Mouse (Mus musculus) intestine, embryonic 15.5 days (tissue): ENCODE data around the gene Otulin. TPM values are rescaled to one million over a fixed set of nuclear protein-coding genes. Genes with fewer than 3 reads are reported as not detected.

ENCODE experiments used
- ATAC-seq: fragments of 200-750 bp; cut with Nextera tagmentation; 2 replicates; pipeline ENCODE4 v1.8.0; 2017; ENCODE audit warnings: moderate TSS enrichment, moderate library complexity
- H3K27ac ChIP-seq: fragments of 300-500 bp; sonication (generic); 2 replicates; pipeline ENCODE4 v1.5.1; 2015; ENCODE audit warnings: mild to moderate bottlenecking, inconsistent platforms
- H3K27me3 ChIP-seq: fragments of 300-500 bp; sonication (generic); replicated peaks from 2 replicates; pipeline ENCODE4 v1.6.1; 2015; ENCODE audit warnings: inconsistent platforms
- H3K36me3 ChIP-seq: fragments of 300-500 bp; sonication (generic); 2 replicates; pipeline ENCODE4 v1.6.1; 2015; ENCODE audit warnings: inconsistent platforms
- H3K4me1 ChIP-seq: fragments of 300-500 bp; sonication (generic); replicated peaks from 2 replicates; pipeline ENCODE4 v1.6.1; 2015; ENCODE audit warnings: inconsistent platforms
- H3K4me2 ChIP-seq: fragments of 300-500 bp; sonication (generic); replicated peaks from 2 replicates; pipeline ENCODE4 v1.6.1; 2015; ENCODE audit warnings: mild to moderate bottlenecking, inconsistent platforms
- H3K4me3 ChIP-seq: fragments of 300-500 bp; sonication (generic); replicated peaks from 2 replicates; pipeline ENCODE4 v1.5.1; 2015; ENCODE audit warnings: inconsistent platforms
- H3K9ac ChIP-seq: fragments of 300-500 bp; sonication (generic); 2 replicates; pipeline ENCODE4 v1.6.1; 2015; ENCODE audit warnings: inconsistent platforms
- H3K9me3 ChIP-seq: fragments of 300-500 bp; sonication (generic); 2 replicates; pipeline ENCODE4 v1.6.1; 2016; ENCODE audit warnings: inconsistent platforms
- WGBS: fragments of 180-500 bp; shearing (Covaris S2); methylation state at CpG from one replicate; pipeline ENCODE4 v1.1.7; 2015; 5-methylcytosine and 5-hydroxymethylcytosine counted together
- polyA plus RNA-seq: library from polyadenylated mRNA; unstranded; fragments of >200 nt; fragmentation: Nextera tagmentation; extraction: Ambion mirVana; gene quantifications from 2 replicates; pipeline ENCODE4 v1.2.1, GENCODE M21; 2015

Otulin gene
- polyA plus RNA-seq, 1 experiment from 2014 or later: 31.3 TPM

DNA sequence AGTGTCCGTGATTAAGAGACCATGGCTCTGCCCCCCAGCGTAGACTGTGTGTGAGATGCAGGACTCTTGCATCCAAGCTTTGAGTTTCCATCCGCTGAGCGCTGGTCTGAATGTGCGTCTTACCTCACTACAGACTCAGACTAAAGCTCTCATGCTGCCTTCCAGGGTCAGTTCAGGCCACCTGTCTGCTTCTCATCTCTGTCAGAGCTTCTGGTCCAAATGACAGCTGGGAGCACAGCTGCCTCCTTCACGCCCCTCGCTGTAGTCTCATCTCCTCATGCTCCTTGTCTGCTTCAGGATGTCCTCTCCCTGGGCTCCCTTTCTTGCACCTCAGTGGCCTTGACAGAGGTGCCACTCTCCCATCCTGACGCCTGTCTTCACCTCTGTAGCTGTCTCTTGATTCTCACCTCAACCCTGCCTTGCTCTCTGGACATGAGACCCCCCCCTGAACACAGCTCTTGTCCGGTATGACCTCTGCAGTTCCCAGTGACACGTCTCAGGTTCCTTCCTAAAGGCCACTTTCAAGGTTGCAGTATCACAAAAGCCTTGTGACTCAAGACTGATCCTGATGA, 78.3 kb downstream of the Otulin start:
- WGBS: 58% methylated on average over 10 of the region's 10 CpGs
- H3K4me2 ChIP-seq: no peak overlapping the region

DNA sequence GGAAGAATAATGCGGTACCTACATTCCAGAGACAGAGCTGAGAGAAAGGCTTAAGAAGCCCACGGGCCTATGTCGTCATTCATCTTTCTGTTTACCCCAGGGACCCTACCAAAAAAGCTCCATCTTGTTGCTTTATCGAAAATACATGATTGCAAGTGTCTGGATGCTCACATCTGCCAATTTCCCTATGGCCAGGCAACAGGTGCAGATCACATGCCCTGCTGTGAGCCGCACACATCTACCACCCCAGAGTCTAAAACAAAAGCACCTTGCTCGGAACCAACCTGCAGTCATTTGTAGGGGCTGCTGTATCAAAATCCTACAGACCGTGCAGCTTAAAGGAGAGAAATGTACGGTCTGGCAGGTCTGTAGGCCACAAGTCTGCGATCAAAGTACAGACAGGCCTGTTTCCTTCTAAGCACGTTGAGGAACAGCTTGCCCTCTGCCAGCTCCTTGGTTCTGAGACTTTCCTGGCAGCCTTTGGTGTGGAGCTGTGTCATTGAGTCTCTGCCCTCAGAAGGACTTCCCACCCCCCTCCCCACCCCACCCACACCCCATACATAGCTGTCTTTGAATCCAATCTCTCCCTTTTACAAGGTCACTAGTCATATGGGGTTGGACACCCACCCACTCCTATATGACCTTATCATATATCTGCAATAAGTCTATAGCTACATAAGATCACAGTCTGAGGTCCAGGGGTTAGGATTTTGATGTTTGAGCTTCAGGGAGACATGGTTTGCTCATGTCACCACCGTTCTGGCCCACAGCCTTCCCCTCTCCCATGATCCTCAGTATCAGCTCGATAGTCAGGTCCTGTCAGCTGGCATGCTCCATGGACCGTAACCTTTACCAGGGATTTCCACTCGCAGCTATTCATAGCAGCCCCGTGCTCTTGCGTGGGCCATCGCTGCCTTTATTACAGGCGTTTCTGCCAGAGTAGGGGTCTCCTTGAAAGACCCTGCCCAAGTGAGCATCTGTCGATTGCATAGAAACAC, 79.1 kb downstream of the Otulin start:
- no peaks in the 10 kb centered on the region for H3K9me3 ChIP-seq
- no peak overlapping the region for H3K4me2 ChIP-seq
- ATAC-seq: no peak
- H3K36me3 ChIP-seq: no peaks in the 10 kb centered on the region
- H3K4me1 ChIP-seq: 0 out of 2 replicates have a peak, but pooled peaks cover 3% of the 10 kb centered on the region
- no peak overlapping the region for H3K4me3 ChIP-seq
- H3K9ac ChIP-seq: no peak overlapping the region
- no peak overlapping the region for H3K27ac ChIP-seq
- H3K27me3 ChIP-seq: no peaks in the 10 kb centered on the region
- 85% methylated on average over 19 of the region's 19 CpGs for WGBS

More for the DNA sequence above, 78.3 kb downstream of the Otulin start:
- no peak overlapping the region for H3K27ac ChIP-seq
- no peaks in the 10 kb centered on the region for H3K9me3 ChIP-seq
- no peaks in the 10 kb centered on the region for H3K27me3 ChIP-seq
- no peak overlapping the region for H3K9ac ChIP-seq
- H3K4me3 ChIP-seq: no peak overlapping the region
- no peaks in the 10 kb centered on the region for H3K36me3 ChIP-seq
- H3K4me1 ChIP-seq: 0 out of 2 replicates have a peak, but pooled peaks cover 3% of the 10 kb centered on the region
- ATAC-seq: no peak

DNA sequence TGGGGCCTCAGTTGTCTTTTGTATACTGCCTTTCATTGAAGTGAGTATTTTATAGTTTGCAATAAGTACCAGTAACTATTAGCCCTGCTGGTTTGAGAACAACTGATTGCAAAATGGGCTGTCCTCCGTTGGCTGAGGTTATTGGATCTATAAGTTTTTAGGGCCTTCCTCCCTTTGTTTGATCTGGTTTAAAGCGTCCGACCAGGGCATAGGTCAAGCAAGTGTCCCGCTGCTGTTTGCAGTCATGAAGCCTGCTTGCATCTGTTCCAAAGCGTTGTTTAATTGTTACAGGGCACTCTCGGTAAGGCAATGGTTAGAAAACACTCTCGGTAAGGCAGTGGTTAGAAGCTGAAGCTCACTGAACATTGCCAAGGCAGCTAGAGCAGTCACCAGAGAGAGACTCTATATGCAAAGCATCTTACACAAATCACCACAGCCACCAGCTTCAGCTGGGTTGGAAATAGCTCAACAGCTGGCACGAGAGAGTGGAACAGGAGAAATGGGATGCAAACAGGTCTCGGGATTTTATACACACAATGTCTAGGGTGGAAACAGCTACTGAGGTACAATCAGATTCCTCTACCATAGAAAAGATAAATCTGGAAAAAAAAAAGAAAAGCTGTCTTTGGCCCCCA, 80.0 kb downstream of the Otulin start:
- no peaks in the 10 kb centered on the region for H3K9me3 ChIP-seq
- H3K9ac ChIP-seq: no peak overlapping the region
- H3K27me3 ChIP-seq: no peaks in the 10 kb centered on the region
- H3K4me3 ChIP-seq: no peak overlapping the region
- H3K4me2 ChIP-seq: no peak overlapping the region
- 0 out of 2 replicates have a peak, but pooled peaks cover 3% of the 10 kb centered on the region for H3K4me1 ChIP-seq
- ATAC-seq: no peak
- no peaks in the 10 kb centered on the region for H3K36me3 ChIP-seq
- 51% methylated on average over 9 of the region's 9 CpGs for WGBS
- H3K27ac ChIP-seq: no peak overlapping the region

DNA sequence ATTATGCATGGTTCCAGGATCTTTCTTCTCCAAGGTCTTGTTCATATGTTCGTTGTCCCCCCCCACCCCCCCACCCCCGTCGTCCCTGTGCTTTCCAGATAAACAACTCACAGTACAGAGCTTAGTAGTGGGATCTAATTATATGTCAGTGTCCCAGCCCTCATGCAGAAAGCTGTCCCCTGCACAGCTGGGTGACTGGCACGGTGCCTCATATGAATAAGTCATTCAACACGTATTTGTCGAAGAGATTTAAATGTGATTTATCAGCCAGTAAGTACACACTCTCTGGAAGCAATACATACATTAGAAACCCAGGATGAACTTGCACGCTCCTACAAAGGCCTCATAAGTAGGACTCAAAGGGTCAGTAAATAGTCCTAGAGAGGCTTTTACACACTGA, 80.6 kb downstream of the Otulin start:
- Histone ChIP-seq H3K36me3 (no peaks in the 10 kb centered on the region), H3K4me2 (no peak overlapping the region), H3K4me1 (0 out of 2 replicates have a peak, but pooled peaks cover 3% of the 10 kb centered on the region), H3K4me3 (no peak overlapping the region), H3K9me3 (no peaks in the 10 kb centered on the region), H3K9ac (no peak overlapping the region), H3K27ac (no peak overlapping the region), H3K27me3 (no peaks in the 10 kb centered on the region)
- WGBS: 54% methylated on average over 7 of the region's 7 CpGs
- no peak for ATAC-seq

DNA sequence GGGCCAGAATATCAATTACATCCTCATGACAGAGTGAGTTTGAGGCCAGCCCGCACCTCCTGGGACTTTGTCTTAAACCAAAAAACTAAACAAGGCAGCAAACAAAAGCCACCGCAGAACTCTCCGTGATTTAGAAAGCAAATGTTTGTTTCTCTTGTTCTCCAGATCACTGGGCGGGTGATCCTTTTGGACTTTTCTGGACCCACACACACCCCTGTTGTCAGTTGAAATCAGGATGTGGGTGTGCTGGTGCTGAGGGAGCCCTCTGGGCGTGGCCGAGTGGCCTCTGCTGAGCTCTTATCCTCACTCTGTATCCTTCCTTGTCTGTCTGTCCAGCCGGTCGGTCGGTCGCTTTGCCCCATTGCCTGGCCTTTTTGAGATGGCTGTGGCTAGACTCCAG, 81.4 kb downstream of the Otulin start:
- Histone ChIP-seq H3K4me2 (no peak overlapping the region), H3K4me1 (0 out of 2 replicates have a peak, but pooled peaks cover 3% of the 10 kb centered on the region), H3K9ac (no peak overlapping the region), H3K27me3 (no peaks in the 10 kb centered on the region), H3K36me3 (no peaks in the 10 kb centered on the region), H3K27ac (no peak overlapping the region), H3K9me3 (no peaks in the 10 kb centered on the region), H3K4me3 (no peak overlapping the region)
- ATAC-seq: no peak
- WGBS: 83% methylated on average over 10 of the region's 10 CpGs

DNA sequence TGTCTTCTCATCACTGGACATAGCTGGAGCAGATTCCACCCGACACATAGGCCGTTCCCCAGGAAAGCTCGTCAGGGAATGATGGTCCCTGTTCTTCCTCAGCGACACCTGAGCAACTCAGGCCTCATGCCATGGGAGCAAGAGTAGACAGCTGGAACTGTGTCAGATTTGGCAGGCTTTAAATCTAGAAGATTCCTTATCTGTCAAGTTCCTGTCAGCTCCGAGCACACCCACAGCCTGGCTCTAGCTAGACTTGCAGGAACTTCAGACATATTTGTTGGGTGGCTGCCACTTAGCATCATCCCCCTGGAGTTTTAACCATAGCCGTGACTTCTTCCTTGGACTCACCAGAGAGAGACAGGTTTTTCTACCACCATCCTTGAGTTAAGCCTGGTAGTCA, 82.4 kb downstream of the Otulin start:
- Histone ChIP-seq H3K9ac (no peak overlapping the region), H3K9me3 (no peaks in the 10 kb centered on the region), H3K27ac (no peak overlapping the region), H3K4me3 (no peak overlapping the region), H3K27me3 (no peaks in the 10 kb centered on the region), H3K4me2 (no peak overlapping the region), H3K4me1 (0 out of 2 replicates have a peak, but pooled peaks cover 3% of the 10 kb centered on the region), H3K36me3 (no peaks in the 10 kb centered on the region)
- WGBS: 89% methylated on average over 6 of the region's 6 CpGs
- no peak for ATAC-seq

DNA sequence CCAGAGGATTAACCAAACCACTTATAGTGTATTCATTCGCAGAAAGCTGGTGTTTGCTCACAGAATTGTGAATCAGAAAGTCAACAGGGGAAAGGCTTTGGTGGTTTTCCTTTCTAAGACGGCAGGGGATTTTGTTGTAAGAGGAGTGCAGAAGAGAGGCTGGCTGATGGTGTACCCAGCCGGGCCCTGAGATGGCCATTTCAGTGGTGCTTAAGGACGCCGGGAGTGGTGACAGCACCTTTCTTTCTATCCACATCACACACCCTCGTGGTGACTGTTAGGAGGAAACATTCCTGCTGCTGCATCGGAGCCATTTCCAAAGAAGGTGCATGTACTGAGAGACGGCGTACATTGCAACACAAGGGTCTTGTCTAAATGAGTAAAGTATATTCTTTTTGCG, 85.3 kb downstream of the Otulin start:
- no peak overlapping the region for H3K4me2 ChIP-seq
- ATAC-seq: no peak

DNA sequence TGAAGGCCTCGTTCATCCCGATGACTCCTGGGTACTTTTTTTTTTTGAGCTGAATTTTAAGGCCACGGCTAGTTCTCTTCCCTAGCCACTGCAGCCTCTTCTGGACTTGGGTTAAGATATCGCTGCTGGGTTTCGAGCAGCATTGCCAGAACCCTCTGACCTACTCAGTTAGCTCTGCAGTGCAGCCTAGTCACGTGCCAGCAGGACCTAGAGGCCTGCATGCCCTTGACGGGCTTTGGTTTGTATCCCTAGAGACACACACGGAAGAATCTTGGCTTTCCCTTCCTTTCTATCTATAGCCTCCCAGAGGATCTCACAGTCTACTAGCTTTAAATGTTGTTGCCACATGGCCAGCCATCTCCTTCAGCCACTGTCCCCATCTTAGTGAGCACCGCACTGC, 90.7 kb downstream of the Otulin start:
- H3K9me3 ChIP-seq: no peaks in the 10 kb centered on the region
- H3K36me3 ChIP-seq: no peaks in the 10 kb centered on the region
- H3K27me3 ChIP-seq: no peaks in the 10 kb centered on the region
- 0 out of 2 replicates have a peak, but pooled peaks cover 2% of the 10 kb centered on the region for H3K4me1 ChIP-seq
- no peak for ATAC-seq
- no peak overlapping the region for H3K4me3 ChIP-seq
- H3K27ac ChIP-seq: no peak overlapping the region
- no peak overlapping the region for H3K9ac ChIP-seq
- 90% methylated on average over 9 of the region's 9 CpGs for WGBS
- no peak overlapping the region for H3K4me2 ChIP-seq

More for the DNA sequence above, 85.3 kb downstream of the Otulin start:
- 90% methylated on average over 10 of the region's 10 CpGs for WGBS
- Histone ChIP-seq H3K27me3 (no peaks in the 10 kb centered on the region), H3K9me3 (no peaks in the 10 kb centered on the region), H3K4me1 (no peaks in the 10 kb centered on the region), H3K27ac (no peak overlapping the region), H3K9ac (no peak overlapping the region), H3K4me3 (no peak overlapping the region), H3K36me3 (no peaks in the 10 kb centered on the region)

DNA sequence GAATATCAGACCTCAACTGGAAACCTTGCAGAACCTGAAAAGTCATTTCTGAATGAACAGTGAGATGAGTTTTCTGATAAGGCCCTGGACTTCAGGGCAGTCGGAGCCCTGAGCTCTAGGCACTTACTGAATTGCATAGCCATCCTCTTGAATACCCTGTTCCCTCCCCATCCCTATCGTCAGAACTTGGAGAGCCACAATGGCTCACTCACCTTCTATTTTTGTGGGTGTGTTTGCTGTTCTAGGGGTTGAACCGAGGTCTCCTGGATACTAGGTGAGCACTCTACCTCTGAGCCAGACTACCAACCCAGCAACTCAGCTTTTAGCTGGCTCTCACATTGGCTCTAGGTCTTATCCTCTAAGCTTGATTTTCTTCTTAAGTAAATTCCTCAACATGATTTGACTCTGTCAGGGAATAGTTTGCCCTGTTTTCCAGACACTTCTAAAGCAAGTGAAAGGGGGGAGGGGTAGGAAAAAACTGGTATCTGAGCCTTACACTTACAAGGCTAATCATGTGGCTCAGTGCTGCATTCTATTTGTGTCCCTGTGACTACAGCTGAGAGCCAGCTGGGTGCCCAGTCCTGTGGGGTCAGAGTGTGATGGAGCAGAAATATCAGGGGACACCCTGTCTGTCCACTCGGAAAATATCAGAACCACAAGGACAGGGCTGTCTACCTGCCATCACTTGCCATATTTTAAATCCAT, 92.8 kb downstream of the Otulin start:
- H3K4me2 ChIP-seq: no peak overlapping the region
- 0 out of 2 replicates have a peak, but pooled peaks have one; percentile 28 for ATAC-seq
- no peaks in the 10 kb centered on the region for H3K36me3 ChIP-seq
- 58% methylated on average over 4 of the region's 4 CpGs for WGBS
- H3K4me3 ChIP-seq: no peak overlapping the region
- H3K9ac ChIP-seq: no peak overlapping the region
- 0 out of 2 replicates have a peak, but pooled peaks cover 2% of the 10 kb centered on the region for H3K4me1 ChIP-seq
- H3K9me3 ChIP-seq: no peaks in the 10 kb centered on the region
- H3K27ac ChIP-seq: no peak overlapping the region
- no peaks in the 10 kb centered on the region for H3K27me3 ChIP-seq

DNA sequence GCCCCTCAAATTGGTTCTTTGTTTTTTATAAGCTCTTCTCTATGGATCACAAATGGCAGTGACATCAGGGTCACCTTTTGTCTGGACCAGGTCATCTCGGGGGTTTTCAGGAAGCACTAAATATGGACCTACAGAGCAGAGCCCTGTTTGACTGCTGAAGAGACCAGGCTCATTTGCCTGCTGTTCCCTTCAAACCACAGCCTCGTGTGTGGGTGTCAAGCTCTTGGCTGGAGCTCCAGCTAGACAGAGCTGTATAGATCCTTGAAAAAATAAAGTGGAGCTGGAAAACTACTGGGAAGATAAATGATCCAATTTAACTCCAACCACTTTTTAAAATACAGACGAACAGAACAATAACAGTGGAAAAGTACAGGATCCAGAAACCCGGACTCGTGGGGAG, 93.7 kb downstream of the Otulin start:
- Histone ChIP-seq H3K9ac (no peak overlapping the region), H3K4me3 (no peak overlapping the region), H3K27ac (no peak overlapping the region), H3K4me2 (no peak overlapping the region), H3K9me3 (no peaks in the 10 kb centered on the region), H3K36me3 (no peaks in the 10 kb centered on the region), H3K27me3 (no peaks in the 10 kb centered on the region), H3K4me1 (0 out of 2 replicates have a peak, but pooled peaks cover 2% of the 10 kb centered on the region)
- 35% methylated on average over 5 of the region's 5 CpGs for WGBS
- ATAC-seq: no peak

DNA sequence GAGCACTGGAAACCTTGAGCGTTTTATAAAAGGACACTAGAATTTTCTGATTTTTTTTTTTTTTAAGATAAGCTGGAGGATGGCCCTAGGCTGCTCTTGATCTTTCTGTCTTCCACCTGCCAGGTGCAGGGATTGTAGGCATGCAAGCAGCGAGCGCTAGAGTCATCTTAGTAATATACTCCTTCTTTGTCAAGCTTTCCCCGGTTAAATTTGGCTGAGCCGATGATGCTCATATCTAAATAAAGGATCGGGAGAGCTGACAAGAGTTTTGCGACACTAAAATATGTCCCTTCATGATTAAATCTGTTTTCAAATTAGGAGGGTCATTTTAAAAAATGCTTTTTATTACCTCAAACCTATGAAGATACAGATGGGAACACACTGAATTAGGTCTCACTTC, 94.3 kb downstream of the Otulin start:
- no peak overlapping the region for H3K27ac ChIP-seq
- ATAC-seq: no peak
- H3K36me3 ChIP-seq: no peaks in the 10 kb centered on the region
- H3K4me1 ChIP-seq: 0 out of 2 replicates have a peak, but pooled peaks cover 2% of the 10 kb centered on the region
- H3K9ac ChIP-seq: no peak overlapping the region
- H3K27me3 ChIP-seq: no peaks in the 10 kb centered on the region
- H3K4me3 ChIP-seq: no peak overlapping the region
- H3K4me2 ChIP-seq: no peak overlapping the region
- no peaks in the 10 kb centered on the region for H3K9me3 ChIP-seq
- WGBS: 88% methylated on average over 7 of the region's 7 CpGs
